Mouse (Mus musculus) ES-E14 (cell line): ENCODE results near the gene Plpp7. TPM values are rescaled to one million over a fixed set of nuclear protein-coding genes. Genes with fewer than 3 reads are reported as not detected.

Source experiments
- DNase-seq: peaks from one replicate; pipeline ENCODE4 v3.0.0-alpha.2; 2013; ENCODE audit warnings: low read depth, low spot score
- H3K27ac ChIP-seq: 2 replicates; pipeline ENCODE4 v1.5.1; 2012; ENCODE audit warnings: low read depth, mild to moderate bottlenecking, low read length, moderate library complexity, mixed read lengths; ENCODE audit not compliant: poor library complexity, insufficient read depth, severe bottlenecking
- H3K36me3 ChIP-seq: 2 replicates; pipeline ENCODE4 v1.6.1; 2012; ENCODE audit warnings: mild to moderate bottlenecking, low read length, moderate library complexity, mixed read lengths; ENCODE audit not compliant: control insufficient read depth, poor library complexity, insufficient read depth, severe bottlenecking
- H3K4me1 ChIP-seq, 2 experiments: fragments of 150-350 bp in 1 of 2; sonication (generic) in 1 of 2; 2 replicates each; pipeline ENCODE4 v1.6.1; 2012; ENCODE audit warnings: low read length in 2 of 2, mild to moderate bottlenecking in 1 of 2, mixed read lengths in 1 of 2; ENCODE audit not compliant: control insufficient read depth in 2 of 2, insufficient read depth in 2 of 2, poor library complexity in 1 of 2
- H3K4me3 ChIP-seq, 2 experiments: fragments of 150-350 bp in 1 of 2; sonication (generic) in 1 of 2; 2 replicates each; pipeline ENCODE4 v1.5.1; 2012; ENCODE audit warnings: low read length in 2 of 2, low read depth in 1 of 2, mild to moderate bottlenecking in 1 of 2, mixed read lengths in 1 of 2; ENCODE audit not compliant: insufficient read depth in 1 of 2, poor library complexity in 1 of 2, severe bottlenecking in 1 of 2
- H3K9ac ChIP-seq: 2 replicates; pipeline ENCODE4 v1.6.1; 2012; ENCODE audit warnings: low read depth, mild to moderate bottlenecking, low read length, mixed read lengths; ENCODE audit not compliant: poor library complexity, insufficient read depth, severe bottlenecking
- H3K9me3 ChIP-seq: fragments of 150-350 bp; sonication (generic); 2 replicates; pipeline ENCODE4 v1.6.1; 2012; ENCODE audit warnings: low read depth, mild to moderate bottlenecking, low read length; ENCODE audit not compliant: control insufficient read depth, insufficient read depth
- CHD2 ChIP-seq: IDR thresholded peaks from 2 replicates; pipeline ENCODE4 v1.6.1; 2014; ENCODE audit warnings: mild to moderate bottlenecking, low read depth, low read length, inconsistent platforms
- HCFC1 ChIP-seq: IDR thresholded peaks from 2 replicates; pipeline ENCODE4 v1.6.1; 2012; ENCODE audit warnings: low read length, inconsistent platforms, borderline replicate concordance; ENCODE audit not compliant: insufficient read depth
- MAFK ChIP-seq: IDR thresholded peaks from 2 replicates; pipeline ENCODE4 v1.6.1; 2014; ENCODE audit warnings: mild to moderate bottlenecking, low read depth, low read length, inconsistent platforms; ENCODE audit not compliant: insufficient read depth
- ZC3H11A ChIP-seq: IDR thresholded peaks from 2 replicates; pipeline ENCODE4 v1.6.1; 2012; ENCODE audit warnings: low read depth, mild to moderate bottlenecking, inconsistent platforms, low read length, borderline replicate concordance
- ZNF384 ChIP-seq: IDR thresholded peaks from 2 replicates; pipeline ENCODE4 v1.6.1; 2012; ENCODE audit warnings: low read depth, low read length, inconsistent platforms
- in situ Hi-C, 2 experiments: fragments of 600-800 bp; cut with MboI; formaldehyde crosslinking; loops; one replicate each; pipeline ENCODE4 v1.15.1; 2025; ENCODE audit warnings: low sequenced_read_pairs in 2 of 2, inconsistent platforms in 1 of 2; ENCODE audit not compliant: unreplicated experiment in 2 of 2
- total RNA-seq: library from RNA; depleted of rRNA; stranded (reverse); fragments of 300-350 nt; gene quantifications from 2 replicates; pipeline ENCODE4 v1.2.3, GENCODE M21; 2012

Plpp7 gene
- total RNA-seq, 1 experiment: 1.4 TPM

- TF ChIP-seq MAFK (no peak), ZNF384 (no peak), CHD2 (no peak), HCFC1 (no peak), ZC3H11A (no peak)
- H3K4me1 ChIP-seq: peaks cover 11 to 34% of the 10 kb centered on the region in 2 experiments
Observed at GRCm38 (mm10) chr2:32153791-32154119, 58.4 kb downstream of the Plpp7 start.

GRCm38 (mm10) chr2:32154334-32154997 lies 59.1 kb downstream of the Plpp7 start:
- TF ChIP-seq CHD2: no peak
- no peak for TF ChIP-seq ZNF384
- no peak for TF ChIP-seq HCFC1
- no peak for TF ChIP-seq MAFK
- TF ChIP-seq ZC3H11A: no peak
- Histone ChIP-seq H3K4me3 (peak overlapping the region in 1 of 2 experiments; percentile 16; a peak in 3 of 4 replicates), H3K9ac (no peak overlapping the region; the same call in 1 of the 2 replicates), H3K36me3 (no peaks in the 10 kb centered on the region), H3K9me3 (no peaks in the 10 kb centered on the region), H3K27ac (peak overlapping the region; percentile 35; the same call in 1 of the 2 replicates), H3K4me1 (peaks cover 11 to 34% of the 10 kb centered on the region in 2 experiments)
- in situ Hi-C loops: no loop called here
- DNase-seq: no peak

More at GRCm38 (mm10) chr2:32153791-32154119, 58.4 kb downstream of the Plpp7 start:
- in situ Hi-C loops: no loop called here
- no peaks in the 10 kb centered on the region for H3K36me3 ChIP-seq
- peak overlapping the region; percentile 35; the same call in 1 of the 2 replicates for H3K27ac ChIP-seq
- no peak for DNase-seq
- peak overlapping the region in 1 of 2 experiments; percentile 16; a peak in 2 of 4 replicates for H3K4me3 ChIP-seq
- no peaks in the 10 kb centered on the region for H3K9me3 ChIP-seq
- no peak overlapping the region for H3K9ac ChIP-seq

- H3K4me3 ChIP-seq: no peak overlapping the region
- TF ChIP-seq ZC3H11A (no peak), HCFC1 (no peak), MAFK (no peak), CHD2 (no peak), ZNF384 (no peak)
- H3K27ac ChIP-seq: no peak overlapping the region
- in situ Hi-C loops: no loop called here
- no peaks in the 10 kb centered on the region; the same call in 1 of the 2 replicates for H3K36me3 ChIP-seq
- no peaks in the 10 kb centered on the region for H3K9me3 ChIP-seq
- peaks cover 11 to 32% of the 10 kb centered on the region in 2 experiments for H3K4me1 ChIP-seq
- H3K9ac ChIP-seq: no peak overlapping the region
- no peak for DNase-seq
Observed at GRCm38 (mm10) chr2:32154998-32155541, 59.7 kb downstream of the Plpp7 start.

GRCm38 (mm10) chr2:32155614-32156013 lies 60.3 kb downstream of the Plpp7 start:
- H3K36me3 ChIP-seq: peaks cover 5% of the 10 kb centered on the region; the same call in 1 of the 2 replicates
- H3K4me3 ChIP-seq: no peak overlapping the region
- H3K9ac ChIP-seq: no peak overlapping the region
- DNase-seq: no peak
- in situ Hi-C loops: no loop called here
- no peak overlapping the region for H3K27ac ChIP-seq
- no peak for TF ChIP-seq ZNF384
- TF ChIP-seq HCFC1: no peak
- TF ChIP-seq CHD2: no peak
- TF ChIP-seq ZC3H11A: no peak
- TF ChIP-seq MAFK: no peak
- H3K4me1 ChIP-seq: peaks cover 9 to 32% of the 10 kb centered on the region in 2 experiments
- no peaks in the 10 kb centered on the region for H3K9me3 ChIP-seq
